Mouse (Mus musculus) cerebellum, adult 8-10 months (tissue): ENCODE measurements around the gene Fbxo31.

Source experiments
- DNase-seq: peaks from one replicate; pipeline ENCODE4 v3.0.0; 2022

Gene Fbxo31

GRCm38 (mm10) chr8:121550056-121550455 is 28.6 kb downstream of the Fbxo31 start:
- no peak for DNase-seq

- peak; percentile 74 for DNase-seq
Observed at GRCm38 (mm10) chr8:121547132-121547531, 31.5 kb downstream of the Fbxo31 start.

- DNase-seq: no peak
Observed at GRCm38 (mm10) chr8:121544936-121545335, 33.7 kb downstream of the Fbxo31 start.

GRCm38 (mm10) chr8:121544276-121544785 is 34.3 kb downstream of the Fbxo31 start, which contains the start of gene 1700018B08Rik:
1700018B08Rik (minus strand) TSS chr8:121544320.
- no peak for DNase-seq

- no peak for DNase-seq
Observed at GRCm38 (mm10) chr8:121542901-121543300, 35.7 kb downstream of the Fbxo31 start.

GRCm38 (mm10) chr8:121541862-121542261 is 36.7 kb downstream of the Fbxo31 start:
- DNase-seq: no peak

GRCm38 (mm10) chr8:121532381-121532780 is 46.2 kb downstream of the Fbxo31 start:
- DNase-seq: no peak

GRCm38 (mm10) chr8:121530639-121531038 is 48.0 kb downstream of the Fbxo31 start:
- no peak for DNase-seq

- no peak for DNase-seq
Observed at GRCm38 (mm10) chr8:121528790-121529189, 49.8 kb downstream of the Fbxo31 start.

GRCm38 (mm10) chr8:121527751-121528150 is 50.9 kb downstream of the Fbxo31 start:
- no peak for DNase-seq

GRCm38 (mm10) chr8:121526811-121527550 is 51.6 kb downstream of the Fbxo31 start:
- no peak for DNase-seq

GRCm38 (mm10) chr8:121525111-121525818 is 53.3 kb downstream of the Fbxo31 start:
- DNase-seq: no peak

- peak; percentile 81 for DNase-seq
Observed at GRCm38 (mm10) chr8:121513429-121513828, 65.2 kb downstream of the Fbxo31 start.

GRCm38 (mm10) chr8:121511751-121512150 is 66.9 kb downstream of the Fbxo31 start:
- no peak for DNase-seq
